Mouse (Mus musculus) MEL (cell line): Measurements from ENCODE around the gene Rnf8.

ENCODE experiments used
- CTCF ChIP-seq, 3 experiments: IDR thresholded peaks in 2 of 3; conservative IDR thresholded peaks in 1 of 3; 2 replicates each; pipeline ENCODE4 v1.5.1; 2011 to 2012; ENCODE audit warnings: low read length in 3 of 3, low read depth in 2 of 3, mild to moderate bottlenecking in 2 of 3, improper control_type of control experiment in 1 of 3, inconsistent platforms in 1 of 3, mixed read lengths in 1 of 3, moderate library complexity in 1 of 3; ENCODE audit not compliant: control insufficient read depth in 1 of 3, insufficient read depth in 1 of 3, poor library complexity in 1 of 3, severe bottlenecking in 1 of 3
- E2F4 ChIP-seq: IDR thresholded peaks from 2 replicates; pipeline ENCODE4 v1.6.1; 2011; ENCODE audit warnings: low read depth, low read length, improper control_type of control experiment, borderline replicate concordance
- GATA1 ChIP-seq: IDR thresholded peaks from 2 replicates; pipeline ENCODE4 v1.6.1; 2011; ENCODE audit warnings: low read depth, low read length, improper control_type of control experiment
- HCFC1 ChIP-seq: IDR thresholded peaks from 2 replicates; pipeline ENCODE4 v1.6.1; 2012; ENCODE audit warnings: low read depth, mild to moderate bottlenecking, inconsistent platforms, low read length, improper control_type of control experiment, moderate library complexity
- MAZ ChIP-seq: IDR thresholded peaks from 2 replicates; pipeline ENCODE4 v1.6.1; 2012; ENCODE audit warnings: low read depth, mild to moderate bottlenecking, inconsistent platforms, low read length, improper control_type of control experiment
- MXI1 ChIP-seq: IDR thresholded peaks from 2 replicates; pipeline ENCODE4 v1.6.1; 2011; ENCODE audit warnings: mild to moderate bottlenecking, low read depth, low read length, improper control_type of control experiment
- MYC ChIP-seq: IDR thresholded peaks from 2 replicates; pipeline ENCODE4 v1.6.1; 2011; ENCODE audit warnings: low read depth, mild to moderate bottlenecking, low read length, improper control_type of control experiment, moderate library complexity
- POLR2A ChIP-seq, 2 experiments: IDR thresholded peaks; 2 replicates each; pipeline ENCODE4 v1.6.1; 2011 to 2012; ENCODE audit warnings: low read length in 2 of 2, mild to moderate bottlenecking in 2 of 2, control low read depth in 1 of 2, improper control_type of control experiment in 1 of 2, low read depth in 1 of 2, moderate library complexity in 1 of 2; ENCODE audit not compliant: control insufficient read depth in 1 of 2, insufficient read depth in 1 of 2, poor library complexity in 1 of 2
- USF2 ChIP-seq, 2 experiments: IDR thresholded peaks; 2 replicates each; pipeline ENCODE4 v1.6.1; 2011 to 2012; ENCODE audit warnings: improper control_type of control experiment in 2 of 2, low read length in 2 of 2, borderline replicate concordance in 1 of 2, inconsistent platforms in 1 of 2, low read depth in 1 of 2, mild to moderate bottlenecking in 1 of 2; ENCODE audit not compliant: insufficient read depth in 1 of 2

DNA sequence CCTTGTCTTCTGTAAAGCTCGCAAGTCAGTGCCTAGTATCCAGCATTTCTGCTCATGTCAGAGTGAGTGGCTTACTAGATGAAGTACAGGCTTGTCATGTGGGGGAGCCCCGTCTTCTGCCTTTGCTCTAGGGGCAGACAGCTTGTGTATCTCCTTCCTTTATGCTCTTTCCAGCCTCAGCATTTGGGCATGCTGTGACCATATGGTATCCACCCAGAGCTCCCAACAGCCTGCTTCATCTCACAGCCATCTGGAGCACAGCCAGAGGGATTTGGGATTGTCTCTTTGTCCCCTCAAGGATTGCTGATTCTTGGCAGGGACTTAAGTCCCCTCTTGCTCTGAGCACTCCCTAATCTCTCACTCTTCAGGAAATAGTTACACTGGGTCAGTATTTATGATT is 65.6 kb downstream of the Rnf8 start:
- TF ChIP-seq MYC (no peak), CTCF (IDR thresholded peaks at IDR 0.05 in 2 of 3, conservative IDR thresholded peaks at IDR 0.05 in 1 of 3; ENCODE audit: control insufficient read depth in 1 of 3, insufficient read depth in 1 of 3, low read depth in 2 of 3, low read length in 3 of 3, poor library complexity in 1 of 3, severe bottlenecking in 1 of 3) (no peak), MAZ (no peak), MXI1 (no peak), USF2 (IDR thresholded peaks at IDR 0.05; ENCODE audit: borderline replicate concordance in 1 of 2, insufficient read depth in 1 of 2, low read depth in 1 of 2, low read length in 2 of 2) (no peak), E2F4 (no peak), GATA1 (no peak), HCFC1 (no peak), POLR2A (IDR thresholded peaks at IDR 0.05; ENCODE audit: control insufficient read depth in 1 of 2, insufficient read depth in 1 of 2, low read depth in 1 of 2, low read length in 2 of 2, poor library complexity in 1 of 2) (no peak)
